Mouse (Mus musculus) heart, adult 8-10 months (tissue): Measurements from ENCODE around the gene Entr1. TPM values are rescaled to one million over a fixed set of nuclear protein-coding genes. Genes with fewer than 3 reads are reported as not detected.
"Not testable (repeated sequence)": the region's sequence is repeated elsewhere in the genome, so short reads cannot be mapped to it uniquely, and the experiment has no call there.

Experiments used
- DNase-seq: peaks from one replicate; pipeline ENCODE4 v3.0.0; 2022; ENCODE audit warnings: low spot score
- total RNA-seq, 4 experiments: library from RNA; stranded (reverse); gene quantifications; 2 replicates each; pipeline ENCODE4 v1.2.4; 2022

Entr1 gene
- total RNA-seq, 4 experiments from 2014 or later = 38.1 to 49.7 (median 44.6) TPM

- DNase-seq = no peak
These were observed 398 bp downstream of the Entr1 start for GRCm38 (mm10) chr2:26388682-26389153.

GRCm38 (mm10) chr2:26387713-26388112 is 1.4 kb downstream of the Entr1 start:
- no peak for DNase-seq

DNA sequence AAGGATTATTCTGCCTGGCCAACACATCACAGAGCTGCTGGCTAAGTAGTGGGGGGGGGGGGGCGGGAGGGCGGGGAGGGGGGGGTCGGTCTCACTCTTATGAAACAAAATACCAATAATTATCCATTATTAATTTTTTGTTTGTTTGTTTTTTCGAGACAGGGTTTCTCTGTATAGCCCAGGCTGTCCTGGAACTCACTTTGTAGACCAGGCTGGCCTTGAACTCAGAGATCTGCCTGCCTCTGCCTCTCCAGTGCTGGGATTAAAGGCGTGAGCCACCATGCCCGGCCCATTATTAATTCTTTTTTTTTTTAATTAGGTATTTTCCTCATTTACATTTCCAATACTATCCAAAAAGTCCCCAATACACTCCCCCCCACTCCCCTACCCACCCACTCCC is 8.2 kb downstream of the Entr1 start:
- DNase-seq = not testable (repeated sequence)

DNA sequence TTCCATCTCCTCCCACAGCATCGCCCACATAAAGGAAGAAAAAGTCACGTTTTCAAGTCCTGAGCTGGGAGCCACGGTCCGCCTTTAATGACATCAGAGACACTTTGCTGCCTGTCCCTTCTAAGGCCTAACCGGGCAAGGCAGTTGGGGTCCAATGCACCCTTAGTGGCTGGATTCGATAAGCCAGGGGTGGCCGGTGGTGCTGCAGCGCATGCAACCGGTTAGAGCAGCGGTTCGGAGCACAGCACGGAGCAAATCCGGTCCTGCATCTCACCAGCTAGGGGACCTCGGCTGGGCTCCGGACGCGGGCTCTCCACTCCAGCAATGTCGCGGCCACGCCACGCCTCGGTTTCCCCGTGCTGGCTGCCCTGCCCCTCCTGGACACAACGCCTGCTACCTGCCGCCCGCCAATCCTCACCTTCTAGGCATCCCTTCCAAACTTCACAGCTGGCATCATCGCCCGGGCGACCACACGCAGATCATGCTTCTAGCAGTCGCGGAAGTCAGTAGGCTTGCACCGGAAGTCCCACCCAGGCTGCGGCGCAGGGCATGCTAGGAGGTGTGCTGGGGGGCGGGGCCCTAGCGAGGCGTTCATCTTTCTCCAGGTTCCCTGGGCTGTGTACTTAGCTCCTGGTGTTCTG is 8.9 kb downstream of the Entr1 start, which contains the start of gene Snapc4:
Gene Snapc4, minus strand, starts transcription at position 523 of the 641 bp plus-strand sequence.
- peak; percentile 78 for DNase-seq

DNA sequence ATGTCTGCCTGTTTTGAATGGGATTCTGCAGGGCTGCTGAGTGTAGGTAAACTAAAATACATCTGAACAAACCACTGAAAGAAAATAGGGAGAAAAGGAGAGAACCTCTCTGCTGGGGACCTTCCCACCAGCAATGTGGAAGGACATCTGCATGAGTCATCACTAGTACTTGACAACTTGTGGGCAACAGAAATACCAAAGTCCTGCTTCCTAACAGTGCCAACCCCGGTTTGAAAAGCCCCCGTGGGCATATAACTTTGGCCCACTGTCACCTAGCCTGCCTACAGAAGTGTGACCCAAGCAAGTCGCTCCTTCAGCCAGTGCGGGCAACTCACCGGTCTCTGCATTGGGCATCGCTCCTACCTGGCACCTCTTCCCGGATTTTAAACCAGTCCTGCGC is 16.7 kb downstream of the Entr1 start:
- no peak for DNase-seq

DNA sequence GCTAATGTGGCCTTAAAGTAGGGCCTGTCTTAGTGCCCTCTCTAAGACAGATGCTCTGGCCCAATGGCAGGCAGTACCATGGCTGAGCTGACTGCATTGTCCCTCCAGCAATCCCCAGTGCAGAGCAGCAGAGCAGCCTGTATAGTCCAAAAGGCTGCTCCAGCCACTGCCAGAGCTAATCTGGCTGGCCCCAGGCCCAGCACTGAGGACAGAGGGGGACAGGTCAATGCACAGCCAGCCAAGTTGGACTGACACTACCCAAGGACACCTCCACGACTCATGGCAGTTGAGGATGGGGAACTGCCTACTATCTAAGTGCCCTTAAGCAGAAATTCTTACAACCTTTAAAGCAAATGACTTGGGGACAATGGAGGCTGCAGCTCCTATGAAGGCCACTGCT is 20.5 kb downstream of the Entr1 start:
- peak; percentile 55 for DNase-seq

DNA sequence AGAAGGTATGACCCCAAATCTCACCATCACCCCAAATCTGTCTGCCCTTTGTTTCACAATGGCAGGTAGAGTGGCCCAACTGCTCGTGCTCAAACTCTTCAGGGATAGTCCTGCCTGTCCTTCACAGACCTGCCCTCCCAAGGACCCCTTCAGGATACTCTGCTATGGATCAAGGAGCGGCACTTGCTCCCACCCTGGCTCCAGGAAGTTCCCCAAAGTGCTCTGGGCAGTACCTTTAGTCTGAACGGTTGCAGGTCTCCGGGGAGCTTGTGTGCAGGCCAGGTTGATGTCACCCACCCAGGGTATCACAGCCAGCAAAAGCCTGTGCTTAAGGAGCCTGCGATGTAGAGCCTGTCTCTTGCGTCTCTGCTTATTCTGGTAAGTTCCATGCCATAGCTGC is 21.2 kb downstream of the Entr1 start:
- DNase-seq = no peak

- peak; percentile 77 for DNase-seq
These were observed 24.2 kb downstream of the Entr1 start for GRCm38 (mm10) chr2:26364738-26365465.

DNA sequence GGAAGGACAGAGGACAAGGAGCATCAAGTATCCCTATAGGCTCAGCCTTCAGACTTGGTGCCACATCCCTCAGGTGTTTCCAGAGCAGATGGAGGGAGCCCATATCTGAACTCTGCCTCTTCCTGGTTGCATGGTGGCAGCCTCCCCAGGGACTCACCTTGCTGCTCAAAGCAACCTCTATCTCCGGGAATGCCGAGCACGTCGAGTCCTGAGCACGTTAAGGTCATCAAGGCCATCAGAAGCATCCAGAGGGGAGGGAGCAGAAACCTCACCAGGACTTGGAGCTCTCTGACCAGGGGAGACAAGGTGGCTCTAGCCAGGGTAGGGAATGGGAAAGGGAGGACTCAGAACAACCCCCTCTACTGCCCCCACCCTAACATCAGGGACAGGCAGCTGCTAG is 25.6 kb downstream of the Entr1 start:
- no peak for DNase-seq

DNA sequence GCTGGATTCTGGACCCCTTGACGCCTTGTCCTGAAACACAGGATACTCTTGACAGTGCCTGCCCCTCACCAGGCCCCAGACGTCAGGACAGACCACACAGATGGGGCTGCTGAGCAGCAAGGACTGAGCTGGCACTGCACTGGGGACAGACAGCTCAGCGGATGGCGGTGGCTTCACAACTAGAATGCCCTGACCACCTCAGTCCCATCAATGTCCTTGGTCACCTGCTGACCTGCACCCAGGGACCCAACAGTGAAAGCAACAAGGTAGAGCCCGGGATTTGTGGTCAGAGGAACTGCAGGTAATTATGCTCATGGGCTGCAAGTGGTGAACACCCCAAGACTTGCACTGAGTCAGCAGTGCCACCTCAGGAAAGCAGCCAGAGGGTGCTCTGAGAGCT is 26.1 kb downstream of the Entr1 start:
- no peak for DNase-seq

DNA sequence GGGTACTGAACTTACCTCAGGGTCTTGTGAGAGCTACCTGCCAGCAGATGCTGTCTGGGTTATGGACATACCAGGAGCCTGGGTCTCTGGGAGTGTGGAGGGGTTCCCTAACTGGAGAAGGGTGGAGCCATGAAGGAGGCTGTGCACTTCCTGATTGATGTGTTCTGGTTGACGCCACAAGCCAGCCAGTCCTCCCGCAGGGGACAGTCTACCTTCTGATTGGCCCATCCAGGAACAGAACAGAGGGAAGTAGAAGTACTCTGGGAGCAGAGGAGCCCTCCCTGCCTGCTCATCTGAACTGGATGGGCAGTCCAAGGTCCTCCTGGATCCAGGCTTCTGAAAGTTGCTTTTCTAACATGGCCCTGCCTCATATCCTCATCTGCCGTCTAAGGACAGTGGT is 28.3 kb downstream of the Entr1 start, which contains the start of gene Card9:
Gene Card9, minus strand, starts transcription at position 147 of the 400 bp plus-strand sequence.
- DNase-seq = no peak

DNA sequence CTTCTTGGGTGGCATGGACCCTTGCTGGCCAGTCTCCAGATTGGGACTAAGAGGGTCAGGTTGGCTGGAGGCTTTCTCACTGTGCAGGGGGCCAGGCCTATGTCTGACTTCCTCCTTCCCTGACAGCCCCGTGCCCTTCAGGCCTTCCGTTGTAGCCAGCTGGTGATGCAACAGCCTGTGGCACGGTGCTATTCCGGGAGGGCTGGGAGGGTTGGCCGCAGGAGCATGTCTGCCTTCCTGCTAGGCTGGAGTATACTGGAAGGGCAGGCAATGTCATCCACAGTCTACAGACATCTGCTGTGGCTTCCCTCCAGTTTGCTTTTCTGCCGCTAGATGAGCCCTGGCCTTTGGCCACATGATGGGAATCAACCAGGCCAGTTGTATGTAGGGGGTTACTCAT is 29.1 kb downstream of the Entr1 start:
- no peak for DNase-seq

- DNase-seq = no peak
These were observed 30.3 kb downstream of the Entr1 start for GRCm38 (mm10) chr2:26358667-26359320.

- no peak for DNase-seq
These were observed 31.6 kb downstream of the Entr1 start for GRCm38 (mm10) chr2:26357484-26357883.

DNA sequence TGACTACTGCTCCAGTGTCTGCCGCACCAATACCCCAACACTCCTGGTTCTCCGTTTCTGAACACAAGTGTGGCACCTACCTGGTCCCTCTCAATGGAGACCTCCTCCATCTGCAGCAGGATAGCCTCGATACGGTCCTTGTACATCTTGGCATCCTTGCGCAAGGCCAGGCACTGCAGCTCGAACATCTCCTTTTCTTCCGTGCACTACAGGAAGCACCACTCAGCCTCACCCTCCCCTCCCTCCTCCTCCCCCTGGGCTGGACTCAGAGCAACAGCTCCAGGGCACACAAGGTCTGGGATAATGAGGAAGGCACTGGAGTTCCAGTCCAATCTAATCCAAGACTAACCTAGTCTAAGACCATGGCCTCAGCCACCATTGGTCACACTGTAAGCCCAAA is 32.4 kb downstream of the Entr1 start:
- DNase-seq = no peak

- no peak for DNase-seq
These were observed 32.9 kb downstream of the Entr1 start for GRCm38 (mm10) chr2:26356231-26356630.

GRCm38 (mm10) chr2:26354401-26354800 is 34.7 kb downstream of the Entr1 start:
- no peak for DNase-seq

GRCm38 (mm10) chr2:26353066-26353980 is 35.8 kb downstream of the Entr1 start:
- no peak for DNase-seq

DNA sequence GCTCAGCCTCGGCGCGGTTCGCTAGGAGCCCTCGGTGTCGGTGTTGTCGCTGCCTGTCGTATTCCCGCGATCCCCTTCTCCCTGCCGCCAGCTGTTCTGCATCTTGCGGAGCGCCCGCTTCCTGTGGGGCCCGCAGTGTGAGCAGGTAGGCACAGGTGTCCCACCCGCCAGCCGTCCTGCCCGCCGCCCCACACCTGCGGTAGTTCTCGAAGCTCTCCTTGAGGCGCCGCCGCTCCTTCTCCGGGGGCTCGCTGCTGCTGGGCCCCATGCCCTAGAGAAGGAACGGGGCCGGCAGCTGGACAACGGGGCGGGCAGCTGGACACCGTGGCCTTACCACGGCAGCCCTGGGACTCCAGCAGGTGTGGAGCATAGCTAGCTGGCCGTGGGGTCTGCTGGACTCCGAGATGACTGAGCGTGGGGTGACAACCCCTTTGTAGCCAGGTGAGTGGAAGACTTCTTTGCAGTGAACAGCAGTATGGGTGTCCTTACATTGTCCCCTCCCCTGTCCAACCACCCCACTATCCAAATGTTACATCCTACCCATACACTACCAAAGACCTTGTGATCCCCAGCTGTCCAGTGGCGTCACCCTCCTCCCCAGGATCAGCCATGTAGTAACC is 36.7 kb downstream of the Entr1 start:
- no peak for DNase-seq

- peak; percentile 94 for DNase-seq
These were observed 37.5 kb downstream of the Entr1 start, which contains the start of gene Dnlz for GRCm38 (mm10) chr2:26351358-26352290. Gene Dnlz, minus strand, starts transcription at chr2:26352110.
